Mouse (Mus musculus) retina, embryonic 14.5 days (tissue): ENCODE data around the gene Fbxw11.
A peak's percentile ranks its signal among the peaks of the same experiment; 100 is the strongest.
"Not testable (repeated sequence)": the region's sequence is repeated elsewhere in the genome, so short reads cannot be mapped to it uniquely, and the experiment has no call there.

Experiments used
- DNase-seq: peaks from one replicate; pipeline ENCODE4 v3.0.0-alpha.2; 2015; ENCODE audit warnings: low spot score

The Fbxw11 gene

DNA sequence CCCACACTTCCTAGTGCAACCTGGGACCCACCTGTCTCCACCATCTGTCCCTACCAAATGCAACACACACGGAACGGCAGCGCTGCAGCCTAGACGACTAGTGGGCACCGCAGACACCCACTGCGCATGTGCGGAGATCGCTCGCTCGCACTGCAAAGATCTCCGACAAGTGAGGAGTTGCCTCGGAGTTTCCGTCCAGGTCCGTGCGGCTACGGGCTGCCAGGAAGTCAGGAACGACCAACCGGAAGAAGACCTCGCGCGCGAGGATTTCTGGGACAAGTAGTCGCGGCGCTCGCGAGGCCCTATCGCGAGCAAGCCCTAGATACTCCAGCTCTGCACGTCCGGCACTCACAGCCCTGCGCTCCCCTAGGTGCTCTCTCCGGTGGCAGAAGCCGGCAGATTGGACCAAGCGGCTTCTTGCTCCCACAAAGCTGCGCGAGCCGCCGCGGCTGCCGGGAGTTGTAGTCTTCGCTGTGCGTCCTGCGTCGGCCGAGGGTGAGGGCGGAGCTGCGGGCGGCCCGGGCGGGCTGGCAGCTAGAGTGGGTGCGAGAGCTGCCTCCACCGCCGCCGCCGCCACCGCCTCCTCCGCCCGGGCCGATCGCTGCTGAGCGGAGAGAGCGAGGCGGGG, at the start of gene Fbxw11:
Fbxw11 (plus strand) TSS at position 476 of the 628 bp plus-strand sequence.
- peak; percentile 98 for DNase-seq

DNA sequence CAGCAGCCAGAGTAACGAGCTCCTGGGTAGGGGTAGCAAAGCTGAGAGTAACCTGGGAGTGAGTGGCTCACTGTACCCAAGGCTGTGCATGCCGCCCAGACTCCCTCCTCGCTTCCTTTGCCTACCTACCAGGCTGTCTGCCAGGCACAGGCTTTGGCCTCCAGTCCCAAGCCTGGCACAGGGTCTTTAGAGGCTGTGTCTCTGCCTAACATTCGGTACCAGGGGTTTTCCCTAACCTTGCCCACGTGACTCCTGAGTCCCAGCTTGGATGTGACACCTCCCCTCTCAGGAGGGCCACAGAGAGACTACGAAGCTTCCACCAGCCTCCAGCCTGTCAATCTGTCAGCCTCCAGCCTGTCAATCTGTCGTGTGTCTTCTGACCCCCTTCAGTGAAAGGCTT, 49.4 kb upstream of the Fbxw11 start:
- DNase-seq, result no peak

DNA sequence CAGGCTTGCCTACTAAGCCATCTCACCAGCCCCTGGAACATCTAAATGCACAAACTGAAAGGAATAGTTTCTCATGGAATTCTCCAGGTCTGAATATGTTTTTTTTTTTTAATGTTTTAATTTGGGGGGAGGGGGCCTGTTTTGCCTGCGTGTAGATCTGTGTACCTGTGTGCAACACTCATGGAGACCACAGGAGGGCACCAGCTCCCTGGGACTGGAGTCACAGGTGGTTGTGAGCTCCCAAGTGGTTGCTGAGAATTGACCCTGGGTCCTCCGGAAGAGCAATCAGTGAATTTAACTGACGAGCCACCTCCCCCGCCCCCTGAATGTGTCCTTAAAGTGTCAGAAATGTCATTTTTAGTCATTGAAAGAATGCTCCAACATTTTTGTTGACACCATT, 48.4 kb upstream of the Fbxw11 start:
- no peak for DNase-seq

DNA sequence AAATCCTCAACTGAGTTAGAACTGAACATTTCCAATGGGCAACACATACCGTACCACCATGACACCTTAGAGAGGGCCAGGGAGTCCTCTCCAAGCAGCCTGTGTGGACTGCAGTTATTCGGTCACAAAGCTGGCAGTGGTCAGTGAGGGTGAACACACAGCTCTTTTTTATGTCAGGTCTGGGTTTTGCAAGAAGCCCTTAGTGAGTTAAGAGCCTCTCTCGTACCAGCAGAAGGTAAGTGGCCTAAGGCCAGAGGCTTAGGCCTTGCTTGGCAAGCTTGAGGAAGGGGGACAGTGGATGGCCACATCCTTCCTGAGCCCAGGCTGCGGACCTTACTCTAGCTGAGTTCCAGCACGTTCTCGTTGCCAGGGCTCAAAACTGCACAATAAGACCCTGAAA, 42.2 kb upstream of the Fbxw11 start:
- DNase-seq, result no peak

DNA sequence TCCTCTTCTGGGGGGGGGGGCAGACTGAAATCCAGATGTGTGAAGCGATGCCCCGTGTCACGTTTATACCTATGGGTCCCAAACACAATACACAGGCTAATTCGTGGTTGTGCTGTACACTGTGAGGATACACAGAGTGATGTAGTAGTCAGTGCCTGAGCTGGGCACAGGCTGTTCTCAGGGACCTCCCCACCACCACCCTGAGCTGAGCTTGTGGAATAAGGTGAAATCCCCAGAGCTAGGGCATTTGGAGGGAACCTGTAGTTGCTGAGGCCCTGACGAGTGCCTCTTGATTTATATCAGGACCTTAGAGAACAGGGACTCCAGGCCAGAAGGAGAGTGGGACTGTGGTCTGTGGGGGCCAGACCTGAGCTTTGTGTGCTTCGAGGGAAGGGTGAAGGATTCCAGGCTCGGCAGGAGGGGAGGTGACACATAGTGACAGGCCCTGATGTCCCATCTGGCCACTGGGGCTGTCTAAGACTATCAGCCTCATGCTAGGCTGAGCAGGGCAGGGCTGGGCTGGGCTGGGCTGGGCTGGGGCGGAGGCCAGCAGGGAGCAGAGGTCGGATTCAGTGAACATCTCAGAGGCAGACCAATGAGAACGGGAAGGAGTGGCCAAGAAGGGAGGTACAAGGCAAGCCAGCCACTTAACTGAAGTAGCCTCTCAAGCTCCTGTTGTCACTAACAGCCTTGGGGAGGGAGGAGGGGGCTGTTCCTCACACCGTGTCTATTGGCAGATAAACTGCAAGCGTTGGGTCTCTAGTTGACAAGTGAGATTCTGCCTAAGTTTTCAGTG, 40.8 kb upstream of the Fbxw11 start:
- peak; percentile 66 for DNase-seq

DNA sequence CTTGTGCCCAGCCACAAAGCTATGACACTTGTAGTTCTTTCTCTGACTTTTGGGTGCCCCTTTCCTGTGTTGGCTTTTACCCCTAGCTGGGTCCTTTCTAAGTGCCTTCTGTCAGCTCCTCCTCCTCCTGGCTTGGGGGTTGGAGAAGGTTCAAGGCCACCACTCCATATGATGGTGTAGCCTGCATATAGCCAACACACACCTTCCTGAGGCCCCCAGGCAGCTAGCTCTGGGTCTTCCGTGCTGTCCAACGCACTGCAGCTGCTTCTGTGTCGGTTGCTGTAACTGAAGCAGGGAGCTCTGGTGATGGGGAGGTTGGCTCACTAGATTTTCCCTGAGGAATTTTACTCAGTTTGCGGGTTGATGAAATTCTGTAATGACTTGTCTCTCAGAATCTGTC, 37.9 kb upstream of the Fbxw11 start:
- DNase-seq, result no peak

DNA sequence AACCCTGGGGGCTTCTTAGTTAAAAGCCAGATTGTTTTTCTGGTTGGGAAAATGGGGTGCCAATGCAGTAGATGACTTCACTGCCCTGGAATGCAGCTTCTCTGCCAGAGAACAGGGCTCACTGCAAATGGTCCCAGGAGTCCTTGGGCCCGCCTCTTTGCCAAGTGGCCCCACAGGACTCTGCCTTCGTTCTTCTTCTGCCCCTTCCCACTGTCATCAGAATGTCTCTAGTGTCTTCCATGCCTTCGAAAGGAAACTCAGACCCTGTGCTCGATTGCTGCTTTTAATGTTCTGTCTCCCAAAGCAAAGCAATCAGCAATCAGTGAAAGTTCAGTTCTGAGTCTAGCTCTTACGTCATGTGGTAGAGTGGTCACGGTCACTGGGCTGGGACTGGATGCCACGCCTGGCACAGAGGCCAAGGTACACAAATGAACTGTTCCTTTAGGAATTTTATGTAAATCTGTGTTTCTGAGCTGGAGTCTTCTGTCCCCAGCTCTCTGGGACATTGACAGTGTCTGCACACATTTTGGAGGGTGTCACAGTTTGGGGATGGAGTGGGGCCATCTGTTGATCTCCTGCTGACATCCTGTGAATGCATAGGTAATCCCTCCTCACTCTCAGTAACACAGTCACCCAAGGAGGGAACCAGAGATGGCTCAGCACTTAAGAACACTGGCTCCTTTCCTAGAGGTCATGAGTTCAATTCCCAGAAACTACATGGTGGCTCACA, 37.2 kb upstream of the Fbxw11 start:
- no peak for DNase-seq

DNA sequence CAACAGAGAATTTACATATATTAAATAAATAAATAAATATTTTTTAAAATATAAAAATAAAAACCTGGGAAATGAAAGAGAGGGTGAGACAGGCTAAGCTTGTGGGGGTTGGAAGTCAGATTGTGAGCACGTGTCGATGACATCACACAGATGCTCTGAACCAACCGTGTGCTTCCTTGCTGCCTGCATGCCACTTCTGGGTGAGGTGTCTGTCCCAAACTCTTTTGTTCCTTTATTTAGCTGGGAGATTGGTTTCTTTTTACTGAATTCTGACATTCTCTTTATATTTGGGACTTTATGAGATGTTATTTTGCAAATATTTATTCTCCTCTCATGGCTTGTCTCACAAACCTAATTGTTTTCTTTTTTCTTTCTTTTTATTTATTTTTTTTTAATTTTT, 36.6 kb upstream of the Fbxw11 start:
- DNase-seq, result no peak

DNA sequence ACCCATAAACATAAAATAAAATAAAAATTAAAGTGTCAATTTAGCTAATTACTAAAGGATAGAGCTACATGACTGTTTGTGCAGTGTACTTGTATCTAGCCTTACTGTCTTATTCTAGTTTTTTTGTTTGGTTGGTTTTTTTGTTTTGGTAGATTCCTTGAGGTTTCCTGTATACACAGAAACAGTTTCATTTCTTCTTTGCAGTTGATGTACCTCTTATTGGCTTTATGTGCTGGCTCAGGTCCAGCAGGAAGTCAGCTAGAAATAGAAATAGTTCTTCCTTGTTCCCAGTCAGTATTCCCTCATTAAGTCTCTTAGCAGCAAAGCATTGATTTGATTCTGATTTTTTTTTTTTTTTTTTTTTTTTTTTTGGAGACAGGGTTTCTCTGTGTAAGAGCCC, 35.2 kb upstream of the Fbxw11 start:
- DNase-seq, result no peak

DNA sequence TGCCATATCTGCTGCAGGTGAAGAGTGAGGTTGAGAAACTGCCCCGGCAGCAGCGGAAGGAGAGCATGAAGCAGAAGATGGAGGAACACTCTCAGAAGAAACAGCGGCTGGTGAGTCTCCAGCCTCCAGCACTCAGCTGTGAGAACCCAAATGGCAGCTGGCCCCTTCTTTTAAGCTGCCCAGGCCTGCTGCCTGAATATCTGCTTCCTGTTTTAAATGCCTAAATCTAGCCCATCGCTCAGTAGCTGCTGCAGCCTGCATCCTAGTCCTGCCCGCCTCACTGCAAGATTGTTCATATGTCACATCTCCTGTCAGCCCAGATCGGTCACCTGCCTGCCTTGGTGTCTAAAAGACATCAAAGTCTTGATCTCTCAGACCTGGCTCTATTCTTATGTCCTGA, 31.9 kb upstream of the Fbxw11 start:
- DNase-seq, result no peak

DNA sequence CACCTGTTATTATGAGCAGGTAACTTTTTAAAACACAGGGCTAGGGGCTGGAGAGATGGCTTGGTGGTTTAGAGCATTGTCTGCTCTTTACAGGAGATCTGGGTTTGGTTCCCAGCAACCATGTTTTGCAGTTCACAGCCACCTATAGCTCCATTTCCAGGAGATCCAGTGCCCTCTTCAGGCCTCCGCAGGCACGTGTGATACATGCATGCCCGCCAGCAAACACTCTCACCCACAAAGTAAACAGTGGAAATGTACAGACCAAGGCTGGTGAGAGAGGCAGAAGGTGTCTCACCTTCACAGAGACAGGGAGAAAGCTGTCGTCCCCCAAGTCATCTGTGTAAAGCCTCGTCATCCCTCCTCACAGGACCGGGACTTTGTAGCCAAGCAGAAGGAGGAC, 30.2 kb upstream of the Fbxw11 start:
- DNase-seq, result no peak

DNA sequence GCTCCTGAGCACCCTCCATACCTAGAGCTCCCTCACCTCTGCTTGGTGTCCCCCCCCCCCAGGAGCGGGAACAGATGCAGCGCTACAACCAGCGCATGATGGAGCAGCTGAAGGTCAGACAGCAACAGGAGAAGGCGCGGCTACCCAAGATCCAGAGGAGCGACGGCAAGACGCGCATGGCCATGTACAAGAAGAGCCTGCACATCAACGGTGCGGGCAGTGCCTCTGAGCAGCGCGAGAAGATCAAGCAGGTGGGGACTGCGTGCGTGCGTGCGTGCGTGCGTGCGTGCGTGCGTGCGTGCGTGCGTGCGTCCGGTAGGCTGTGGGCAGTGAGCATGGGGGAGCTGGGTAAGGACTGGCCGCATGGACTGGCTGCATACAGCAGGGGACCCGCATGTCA, 28.1 kb upstream of the Fbxw11 start:
- no peak for DNase-seq

DNA sequence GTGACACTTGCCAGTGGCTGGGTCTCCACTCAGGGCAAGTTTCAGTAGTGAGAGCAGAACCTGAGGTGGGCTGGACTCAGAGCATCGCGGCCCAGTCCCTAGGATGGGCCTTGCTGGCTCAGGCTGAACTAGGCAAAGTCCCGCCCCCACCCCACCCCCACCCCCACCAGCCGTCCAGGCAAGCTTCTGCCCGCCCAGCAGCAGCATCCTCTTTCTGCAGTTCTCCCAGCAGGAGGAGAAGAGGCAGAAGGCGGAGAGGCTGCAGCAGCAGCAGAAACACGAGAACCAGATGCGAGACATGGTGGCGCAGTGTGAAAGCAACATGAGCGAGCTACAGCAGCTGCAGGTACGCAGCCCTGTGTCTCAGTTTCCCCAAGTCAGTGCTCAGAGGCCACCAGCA, 27.0 kb upstream of the Fbxw11 start:
- DNase-seq, result no peak

DNA sequence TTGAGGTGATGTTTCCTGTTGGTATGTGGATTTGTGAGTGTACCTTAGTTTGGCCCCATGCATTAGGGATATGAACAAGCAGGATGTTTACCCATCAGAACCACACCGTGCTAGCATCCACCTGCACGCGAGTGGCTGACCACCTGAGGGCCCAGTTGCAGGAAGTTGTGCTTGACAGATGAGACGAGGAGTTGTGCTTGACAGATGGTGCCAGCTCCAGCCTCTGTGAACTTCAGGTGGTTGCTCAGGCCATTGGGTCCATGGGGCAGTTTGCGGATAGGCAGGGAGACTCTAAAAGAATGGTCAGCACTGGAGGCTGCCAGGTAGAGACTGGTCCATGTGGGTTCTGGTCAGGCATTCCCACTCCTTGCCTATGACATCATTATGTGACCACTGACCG, 26.4 kb upstream of the Fbxw11 start:
- peak; percentile 15 for DNase-seq

DNA sequence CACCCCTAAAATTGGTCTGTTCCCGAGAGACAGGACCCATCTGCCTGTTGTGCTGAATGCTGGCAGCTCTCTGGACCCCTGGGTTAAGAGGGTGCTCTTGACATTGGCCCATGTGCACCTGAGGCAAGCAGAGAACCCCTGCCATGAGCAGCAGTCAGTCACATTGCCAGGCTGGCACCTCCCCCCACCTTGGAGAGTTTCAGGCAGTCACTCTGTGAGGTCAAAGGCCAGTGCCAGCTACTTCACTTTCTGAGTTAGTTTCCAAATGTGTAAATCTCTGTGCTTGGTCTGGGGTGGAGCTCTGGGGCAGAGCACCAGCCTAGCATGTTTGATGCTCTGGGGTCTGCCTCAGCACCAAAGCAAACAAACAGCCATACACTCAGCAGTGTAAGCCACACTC, 24.5 kb upstream of the Fbxw11 start:
- DNase-seq, result no peak

DNA sequence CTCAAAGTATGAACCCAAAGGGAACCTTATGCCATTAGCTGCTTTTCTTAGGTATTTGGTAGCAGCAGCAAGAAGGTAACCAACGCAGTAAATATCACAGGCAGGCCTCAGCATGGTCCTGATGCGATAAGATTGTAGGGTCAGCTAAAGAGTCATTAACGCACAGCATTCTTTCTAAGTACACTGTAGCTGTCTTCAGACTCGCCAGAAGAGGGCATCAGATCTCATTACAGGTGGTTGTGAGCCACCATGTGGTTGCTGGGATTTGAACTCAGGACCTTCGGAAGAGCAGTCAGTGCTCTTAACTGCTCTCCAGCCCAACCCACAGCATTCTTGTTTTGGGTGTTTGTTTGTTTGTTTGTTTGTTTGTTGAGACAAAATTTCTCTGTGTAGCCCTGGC, 23.9 kb upstream of the Fbxw11 start:
- DNase-seq, result not testable (repeated sequence)

DNA sequence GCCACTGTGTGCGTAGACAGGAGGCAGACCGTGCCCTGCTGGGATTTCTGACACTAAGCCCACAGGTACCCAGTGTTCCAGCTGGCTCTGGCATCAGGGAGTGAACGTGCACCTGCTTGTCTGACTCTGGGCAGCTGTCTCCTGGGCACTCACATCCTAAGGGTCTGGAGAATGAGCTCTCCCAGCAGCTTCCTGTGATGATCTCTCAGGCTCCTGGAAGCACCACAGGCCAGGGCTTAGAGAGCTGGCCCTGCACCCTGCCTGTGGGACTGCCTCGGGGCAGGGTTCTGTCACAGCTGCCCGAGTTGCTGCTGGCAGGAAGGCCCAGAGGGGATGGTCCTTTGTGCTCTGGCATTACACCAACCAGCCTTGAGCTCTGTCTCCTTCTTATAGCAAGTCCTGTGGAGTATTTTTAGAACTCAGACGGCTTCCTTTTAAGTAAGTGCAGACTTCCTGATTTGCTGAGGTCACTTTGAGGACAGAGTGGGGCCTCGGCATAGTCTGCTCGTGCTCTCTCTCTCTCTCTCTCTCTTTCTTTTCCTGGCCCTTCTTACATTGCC, 23.2 kb upstream of the Fbxw11 start:
- DNase-seq, result no peak

DNA sequence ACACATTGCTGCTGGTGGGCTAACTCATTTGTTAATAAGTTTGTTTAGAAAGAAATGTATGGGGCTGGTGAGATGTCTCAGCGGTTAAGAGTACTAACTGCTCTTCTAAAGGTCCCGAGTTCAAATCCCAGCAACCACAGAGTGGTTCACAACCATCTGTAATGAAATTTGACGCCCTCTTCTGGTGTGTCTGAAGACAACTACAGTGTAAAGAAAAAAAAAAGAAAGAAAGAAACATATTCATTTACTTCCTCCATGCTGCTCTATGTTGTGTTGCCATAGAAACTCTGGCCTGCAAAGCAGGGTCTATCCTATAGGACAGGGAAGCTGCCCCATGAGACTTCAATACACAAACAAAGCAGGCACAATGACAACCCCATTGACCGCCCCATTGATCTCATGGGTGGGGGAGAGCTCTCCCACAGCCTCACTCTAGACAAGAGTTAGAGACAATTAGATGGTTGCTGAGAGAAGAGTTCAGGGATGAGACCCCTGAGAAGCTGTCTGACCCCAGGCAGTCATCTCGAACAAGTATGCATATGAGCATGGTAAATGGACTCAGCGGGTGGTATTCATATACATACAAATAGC, 22.6 kb upstream of the Fbxw11 start:
- DNase-seq, result no peak

DNA sequence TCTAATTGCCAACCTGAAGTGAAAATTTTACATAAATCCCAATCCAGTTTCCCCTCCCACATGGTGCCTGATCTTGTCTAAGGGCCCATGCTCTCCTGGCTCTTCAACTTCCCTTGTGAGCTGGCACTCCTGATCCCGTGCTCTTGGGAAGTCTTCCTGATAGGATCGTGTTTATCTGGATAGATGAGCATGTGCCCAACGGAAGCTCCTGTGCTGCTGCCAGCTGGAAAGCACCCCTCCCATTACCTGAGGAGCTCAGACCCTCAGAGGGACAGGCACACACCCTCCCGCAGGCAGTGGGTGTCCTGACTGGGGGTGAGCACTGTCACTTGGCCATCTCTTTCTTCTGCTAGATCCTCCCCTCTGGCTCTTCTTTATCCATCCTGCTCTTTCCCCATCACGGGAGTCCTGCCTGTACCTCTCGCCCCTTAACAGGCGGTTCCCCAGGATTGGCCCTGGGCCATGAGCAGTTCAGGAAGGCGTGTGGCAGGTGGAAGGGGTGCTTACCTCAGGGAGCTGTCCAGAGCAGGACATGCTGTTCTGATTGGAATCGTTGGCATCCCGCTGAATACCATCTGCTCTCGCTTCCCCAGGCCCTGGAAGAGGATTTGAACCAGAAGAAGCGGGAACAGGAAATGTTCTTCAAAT, 20.6 kb upstream of the Fbxw11 start:
- DNase-seq, result no peak

DNA sequence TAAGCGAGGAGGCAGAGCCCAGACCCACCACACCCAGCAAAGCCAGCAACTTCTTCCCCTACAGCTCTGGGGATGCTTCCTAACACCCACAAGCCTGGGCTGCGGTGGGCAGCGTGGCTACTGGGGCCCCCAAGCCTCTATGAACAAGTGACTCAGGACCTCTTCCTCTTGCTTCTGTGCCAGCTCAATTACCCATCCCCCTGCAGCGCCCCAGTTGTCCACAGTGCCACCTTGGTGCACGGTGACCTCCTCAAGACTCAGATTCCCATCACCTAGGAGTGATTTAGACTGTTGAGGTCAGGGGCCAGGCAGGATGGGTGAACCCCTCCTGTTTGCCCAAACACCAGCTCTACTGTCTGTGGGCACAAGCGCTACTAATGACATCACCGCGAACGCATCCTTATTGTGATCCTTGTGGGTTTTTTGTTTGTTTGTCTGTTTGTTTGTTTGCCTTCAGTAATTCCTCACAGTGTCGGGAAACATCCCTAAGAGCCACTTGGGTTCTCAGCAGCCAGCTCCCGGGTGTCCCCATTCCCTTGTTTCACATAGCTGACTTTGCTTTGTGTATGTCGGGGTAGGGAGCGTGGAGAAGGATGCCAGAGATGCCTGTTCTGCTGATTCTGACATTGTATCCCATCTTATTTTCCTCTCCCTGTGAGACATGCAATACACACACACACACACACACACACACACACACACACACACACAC, 19.9 kb upstream of the Fbxw11 start:
- no peak for DNase-seq

DNA sequence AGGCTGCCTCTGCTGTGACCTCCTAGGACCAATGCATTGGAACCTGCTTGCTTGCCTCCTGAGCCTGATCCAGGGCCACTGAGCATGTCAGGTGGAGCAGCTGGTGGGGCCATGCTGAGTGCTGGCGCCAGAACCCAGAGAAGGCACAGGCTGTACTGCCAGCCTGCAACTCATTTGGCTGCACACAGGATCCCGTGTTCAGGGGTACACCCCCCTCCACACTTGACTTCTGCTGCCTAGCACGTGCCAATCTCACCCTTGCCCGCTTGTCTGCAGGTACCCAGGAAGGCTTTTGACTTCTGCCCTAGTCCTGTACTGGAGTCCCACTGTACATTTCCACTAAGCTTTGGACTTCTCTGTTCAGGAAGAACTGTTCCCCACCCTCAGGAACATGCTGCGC, 19.3 kb upstream of the Fbxw11 start:
- no peak for DNase-seq
